Mouse (Mus musculus): ENCODE measurements around the gene Frmd5. TPM values are rescaled to one million over a fixed set of nuclear protein-coding genes. Genes with fewer than 3 reads are reported as not detected.

The Frmd5 gene
- polyA plus RNA-seq, 1 experiment = 8.8 TPM

- 94% methylated on average over 5 of the region's 5 CpGs for WGBS
- TF ChIP-seq CTCF (IDR thresholded peaks at IDR 0.05; ENCODE audit: borderline replicate concordance, control insufficient read depth, extremely low read depth, insufficient read depth, low read length, poor library complexity) = no peak
- no peak for TF ChIP-seq POLR2A (IDR thresholded peaks at IDR 0.05; ENCODE audit: control insufficient read depth, extremely low read depth, insufficient read depth, low read length, poor library complexity)
- no peaks in the 10 kb centered on the region for H3K36me3 ChIP-seq (ENCODE audit: control insufficient read depth, insufficient read depth, low read length)
- no peaks in the 10 kb centered on the region for H3K27me3 ChIP-seq (ENCODE audit: control insufficient read depth, insufficient read depth, low read length)
- no peaks in the 10 kb centered on the region for H3K4me1 ChIP-seq (replicated peaks; ENCODE audit: control insufficient read depth, insufficient read depth, low read length)
- no peak for DNase-seq
- no peak overlapping the region for H3K4me3 ChIP-seq (ENCODE audit: control insufficient read depth, insufficient read depth, low read length)
- no peak overlapping the region for H3K27ac ChIP-seq (ENCODE audit: control insufficient read depth, insufficient read depth, low read length)
Measured at GRCm38 (mm10) chr2:121658123-121658767, 148.6 kb downstream of the Frmd5 start.

GRCm38 (mm10) chr2:121655966-121656365 is 150.9 kb downstream of the Frmd5 start:
- Histone ChIP-seq H3K4me1 (replicated peaks; ENCODE audit: control insufficient read depth, insufficient read depth, low read length) (no peaks in the 10 kb centered on the region), H3K27ac (ENCODE audit: control insufficient read depth, insufficient read depth, low read length) (no peak overlapping the region), H3K36me3 (ENCODE audit: control insufficient read depth, insufficient read depth, low read length) (no peaks in the 10 kb centered on the region), H3K4me3 (ENCODE audit: control insufficient read depth, insufficient read depth, low read length) (no peak overlapping the region), H3K27me3 (ENCODE audit: control insufficient read depth, insufficient read depth, low read length) (no peaks in the 10 kb centered on the region)
- TF ChIP-seq CTCF (IDR thresholded peaks at IDR 0.05; ENCODE audit: borderline replicate concordance, control insufficient read depth, extremely low read depth, insufficient read depth, low read length, poor library complexity) = no peak
- no peak for TF ChIP-seq POLR2A (IDR thresholded peaks at IDR 0.05; ENCODE audit: control insufficient read depth, extremely low read depth, insufficient read depth, low read length, poor library complexity)
- 94% methylated on average over 6 of the region's 6 CpGs for WGBS
- no peak for DNase-seq

- no peak overlapping the region for H3K4me3 ChIP-seq (ENCODE audit: control insufficient read depth, insufficient read depth, low read length)
- H3K27ac ChIP-seq (ENCODE audit: control insufficient read depth, insufficient read depth, low read length) = no peak overlapping the region
- WGBS = 89% methylated on average over 8 of the region's 8 CpGs
- H3K36me3 ChIP-seq (ENCODE audit: control insufficient read depth, insufficient read depth, low read length) = no peaks in the 10 kb centered on the region
- H3K27me3 ChIP-seq (ENCODE audit: control insufficient read depth, insufficient read depth, low read length) = no peaks in the 10 kb centered on the region
- no peaks in the 10 kb centered on the region for H3K4me1 ChIP-seq (replicated peaks; ENCODE audit: control insufficient read depth, insufficient read depth, low read length)
- TF ChIP-seq POLR2A (IDR thresholded peaks at IDR 0.05; ENCODE audit: control insufficient read depth, extremely low read depth, insufficient read depth, low read length, poor library complexity) = no peak
- TF ChIP-seq CTCF (IDR thresholded peaks at IDR 0.05; ENCODE audit: borderline replicate concordance, control insufficient read depth, extremely low read depth, insufficient read depth, low read length, poor library complexity) = no peak
- no peak for DNase-seq
Measured at GRCm38 (mm10) chr2:121655106-121655505, 151.8 kb downstream of the Frmd5 start.

GRCm38 (mm10) chr2:121646528-121646927 is 160.4 kb downstream of the Frmd5 start:
- no peaks in the 10 kb centered on the region for H3K27me3 ChIP-seq (ENCODE audit: control insufficient read depth, insufficient read depth, low read length)
- no peaks in the 10 kb centered on the region for H3K4me1 ChIP-seq (replicated peaks; ENCODE audit: control insufficient read depth, insufficient read depth, low read length)
- no peak for DNase-seq
- no peak overlapping the region for H3K4me3 ChIP-seq (ENCODE audit: control insufficient read depth, insufficient read depth, low read length)
- 87% methylated on average over 4 of the region's 4 CpGs for WGBS
- no peaks in the 10 kb centered on the region for H3K36me3 ChIP-seq (ENCODE audit: control insufficient read depth, insufficient read depth, low read length)
- no peak overlapping the region for H3K27ac ChIP-seq (ENCODE audit: control insufficient read depth, insufficient read depth, low read length)
- TF ChIP-seq POLR2A (IDR thresholded peaks at IDR 0.05; ENCODE audit: control insufficient read depth, extremely low read depth, insufficient read depth, low read length, poor library complexity) (no peak), CTCF (IDR thresholded peaks at IDR 0.05; ENCODE audit: borderline replicate concordance, control insufficient read depth, extremely low read depth, insufficient read depth, low read length, poor library complexity) (no peak)

DNA sequence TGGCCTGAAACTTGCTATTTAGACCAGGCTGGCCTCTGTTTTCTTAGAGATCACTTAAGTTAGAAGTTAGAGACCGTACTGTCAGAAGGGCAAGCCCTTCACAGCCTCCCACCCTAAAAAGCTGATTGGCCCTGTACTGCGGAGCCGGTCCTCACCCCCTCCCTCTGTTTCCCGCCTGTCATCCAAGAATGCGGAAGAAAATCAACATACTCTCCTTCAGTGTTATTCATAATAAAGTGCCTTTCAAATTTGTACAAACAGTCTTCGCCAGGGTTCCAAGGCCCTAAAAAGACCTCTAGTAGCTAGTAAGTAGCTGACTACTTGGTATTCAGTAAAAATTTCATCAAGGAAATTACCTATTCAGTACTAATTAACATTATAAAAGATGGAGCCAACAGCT is 164.0 kb downstream of the Frmd5 start:
- Histone ChIP-seq H3K4me1 (replicated peaks; ENCODE audit: control insufficient read depth, insufficient read depth, low read length) (no peaks in the 10 kb centered on the region), H3K27ac (ENCODE audit: control insufficient read depth, insufficient read depth, low read length) (no peak overlapping the region), H3K27me3 (ENCODE audit: control insufficient read depth, insufficient read depth, low read length) (no peaks in the 10 kb centered on the region), H3K4me3 (ENCODE audit: control insufficient read depth, insufficient read depth, low read length) (no peak overlapping the region), H3K36me3 (ENCODE audit: control insufficient read depth, insufficient read depth, low read length) (no peaks in the 10 kb centered on the region)
- no peak for TF ChIP-seq CTCF (IDR thresholded peaks at IDR 0.05; ENCODE audit: borderline replicate concordance, control insufficient read depth, extremely low read depth, insufficient read depth, low read length, poor library complexity)
- TF ChIP-seq POLR2A (IDR thresholded peaks at IDR 0.05; ENCODE audit: control insufficient read depth, extremely low read depth, insufficient read depth, low read length, poor library complexity) = no peak
- 91% methylated on average over 6 of the region's 6 CpGs for WGBS
- no peak for DNase-seq

GRCm38 (mm10) chr2:121632091-121632490 is 174.8 kb downstream of the Frmd5 start:
- DNase-seq = no peak
- Histone ChIP-seq H3K36me3 (ENCODE audit: control insufficient read depth, insufficient read depth, low read length) (no peaks in the 10 kb centered on the region), H3K4me1 (replicated peaks; ENCODE audit: control insufficient read depth, insufficient read depth, low read length) (no peaks in the 10 kb centered on the region), H3K4me3 (ENCODE audit: control insufficient read depth, insufficient read depth, low read length) (no peak overlapping the region), H3K27me3 (ENCODE audit: control insufficient read depth, insufficient read depth, low read length) (no peaks in the 10 kb centered on the region), H3K27ac (ENCODE audit: control insufficient read depth, insufficient read depth, low read length) (no peak overlapping the region)
- TF ChIP-seq POLR2A (IDR thresholded peaks at IDR 0.05; ENCODE audit: control insufficient read depth, extremely low read depth, insufficient read depth, low read length, poor library complexity) = no peak
- TF ChIP-seq CTCF (IDR thresholded peaks at IDR 0.05; ENCODE audit: borderline replicate concordance, control insufficient read depth, extremely low read depth, insufficient read depth, low read length, poor library complexity) = no peak
- WGBS = 84% methylated on average over 4 of the region's 4 CpGs

DNA sequence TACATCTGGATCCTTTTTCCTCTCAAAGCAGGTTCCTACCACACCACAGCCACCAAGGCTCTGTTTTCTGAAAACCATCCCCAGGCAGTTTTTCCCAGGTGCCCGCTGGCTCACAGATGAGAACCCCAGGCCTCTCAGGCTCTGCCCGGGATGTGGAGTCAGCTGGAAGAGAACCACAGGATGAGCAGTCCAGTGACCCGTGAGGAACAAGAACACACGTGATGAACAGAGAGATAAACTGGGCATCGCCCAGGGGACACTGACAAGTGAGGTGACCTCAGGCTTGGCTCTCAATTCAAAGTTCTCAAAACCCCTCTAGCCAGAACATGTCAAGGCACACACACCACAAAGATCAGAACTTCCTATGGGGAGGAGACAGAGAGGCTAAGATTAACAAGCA is 176.6 kb downstream of the Frmd5 start:
- WGBS = 81% methylated on average over 5 of the region's 5 CpGs
- Histone ChIP-seq H3K27me3 (ENCODE audit: control insufficient read depth, insufficient read depth, low read length) (no peaks in the 10 kb centered on the region), H3K4me1 (replicated peaks; ENCODE audit: control insufficient read depth, insufficient read depth, low read length) (no peaks in the 10 kb centered on the region), H3K36me3 (ENCODE audit: control insufficient read depth, insufficient read depth, low read length) (no peaks in the 10 kb centered on the region), H3K4me3 (ENCODE audit: control insufficient read depth, insufficient read depth, low read length) (no peak overlapping the region), H3K27ac (ENCODE audit: control insufficient read depth, insufficient read depth, low read length) (no peak overlapping the region)
- no peak for DNase-seq
- TF ChIP-seq POLR2A (IDR thresholded peaks at IDR 0.05; ENCODE audit: control insufficient read depth, extremely low read depth, insufficient read depth, low read length, poor library complexity) = no peak

Data from thymus, adult 2 months (tissue).